Mouse (Mus musculus) embryonic facial prominence, embryonic 14.5 days (tissue): ENCODE measurements around the gene Klhl2. TPM values are rescaled to one million over a fixed set of nuclear protein-coding genes. Genes with fewer than 3 reads are reported as not detected.

Experiments used
- ATAC-seq: fragments of 200-750 bp; cut with Nextera tagmentation; 2 replicates; pipeline ENCODE4 v1.8.0; 2017; ENCODE audit warnings: low read depth, moderate number of reproducible peaks, moderate TSS enrichment
- DNase-seq: peaks from one replicate; pipeline ENCODE4 v3.0.0-alpha.2; 2015; ENCODE audit warnings: low spot score
- H3K27ac ChIP-seq: fragments of 300-500 bp; sonication (generic); replicated peaks from 2 replicates; pipeline ENCODE4 v1.5.1; 2014; ENCODE audit warnings: low read depth, mild to moderate bottlenecking, low read length, moderate library complexity
- H3K27me3 ChIP-seq: fragments of 300-500 bp; sonication (generic); replicated peaks from 2 replicates; pipeline ENCODE4 v1.6.1; 2014; ENCODE audit warnings: low read length; ENCODE audit not compliant: control insufficient read depth, insufficient read depth
- H3K36me3 ChIP-seq: fragments of 300-500 bp; sonication (generic); 2 replicates; pipeline ENCODE4 v1.6.1; 2014; ENCODE audit warnings: low read length, mixed read lengths; ENCODE audit not compliant: control insufficient read depth, insufficient read depth
- H3K4me1 ChIP-seq: fragments of 300-500 bp; sonication (generic); 2 replicates; pipeline ENCODE4 v1.6.1; 2014; ENCODE audit warnings: antibody characterized with exemption, low read length; ENCODE audit not compliant: control insufficient read depth, insufficient read depth
- H3K4me2 ChIP-seq: fragments of 300-500 bp; sonication (generic); 2 replicates; pipeline ENCODE4 v1.6.1; 2014; ENCODE audit warnings: low read depth, mild to moderate bottlenecking, low read length, moderate library complexity, mixed read lengths
- H3K4me3 ChIP-seq: fragments of 300-500 bp; sonication (generic); 2 replicates; pipeline ENCODE4 v1.5.1; 2014; ENCODE audit warnings: low read depth, mild to moderate bottlenecking, low read length
- H3K9ac ChIP-seq: fragments of 300-500 bp; sonication (generic); 2 replicates; pipeline ENCODE4 v1.6.1; 2014; ENCODE audit warnings: low read depth, mild to moderate bottlenecking, low read length, moderate library complexity, mixed read lengths
- H3K9me3 ChIP-seq: fragments of 300-500 bp; sonication (generic); 2 replicates; pipeline ENCODE4 v1.6.1; 2016; ENCODE audit warnings: low read length; ENCODE audit not compliant: control insufficient read depth
- WGBS: fragments of 180-500 bp; shearing (Covaris S2); extraction: QIAGEN DNeasy Blood & Tissue Kit; methylation state at CpG from one replicate; pipeline ENCODE4 v1.1.7; 2014; 5-methylcytosine and 5-hydroxymethylcytosine counted together
- polyA plus RNA-seq: library from polyadenylated mRNA; unstranded; fragments of >200 nt; fragmentation: Nextera tagmentation; extraction: Ambion mirVana; gene quantifications from 2 replicates; pipeline ENCODE4 v1.2.1, GENCODE M21; 2014

The Klhl2 gene
- polyA plus RNA-seq, 1 experiment from 2014 or later = 13.2 TPM

GRCm38 (mm10) chr8:64835475-64836122, 14.2 kb downstream of the Klhl2 start:
- peaks cover 10% of the 10 kb centered on the region for H3K4me1 ChIP-seq

GRCm38 (mm10) chr8:64834071-64834877, 15.5 kb downstream of the Klhl2 start:
- Histone ChIP-seq H3K36me3 (peaks cover 18% of the 10 kb centered on the region), H3K4me1 (peaks cover 10% of the 10 kb centered on the region), H3K9ac (no peak overlapping the region), H3K4me3 (no peak overlapping the region), H3K4me2 (no peak overlapping the region), H3K9me3 (0 out of 2 replicates have a peak, but pooled peaks cover 2% of the 10 kb centered on the region), H3K27ac (no peak overlapping the region), H3K27me3 (no peaks in the 10 kb centered on the region)
- ATAC-seq (peak; percentile 30; the same call in 1 of the 2 replicates), DNase-seq (no peak)
- 65% methylated on average over 27 of the region's 27 CpGs for WGBS

More at GRCm38 (mm10) chr8:64835475-64836122, 14.2 kb downstream of the Klhl2 start:
- peaks cover 15% of the 10 kb centered on the region; the same call in 1 of the 2 replicates for H3K36me3 ChIP-seq
- H3K4me3 ChIP-seq = no peak overlapping the region
- H3K4me2 ChIP-seq = no peak overlapping the region
- 62% methylated on average over 6 of the region's 6 CpGs for WGBS
- no peak overlapping the region for H3K27ac ChIP-seq
- no peaks in the 10 kb centered on the region for H3K9me3 ChIP-seq
- no peaks in the 10 kb centered on the region for H3K27me3 ChIP-seq
- DNase-seq (peak; percentile 27), ATAC-seq (no peak; the same call in 1 of the 2 replicates)
- H3K9ac ChIP-seq = no peak overlapping the region

DNA sequence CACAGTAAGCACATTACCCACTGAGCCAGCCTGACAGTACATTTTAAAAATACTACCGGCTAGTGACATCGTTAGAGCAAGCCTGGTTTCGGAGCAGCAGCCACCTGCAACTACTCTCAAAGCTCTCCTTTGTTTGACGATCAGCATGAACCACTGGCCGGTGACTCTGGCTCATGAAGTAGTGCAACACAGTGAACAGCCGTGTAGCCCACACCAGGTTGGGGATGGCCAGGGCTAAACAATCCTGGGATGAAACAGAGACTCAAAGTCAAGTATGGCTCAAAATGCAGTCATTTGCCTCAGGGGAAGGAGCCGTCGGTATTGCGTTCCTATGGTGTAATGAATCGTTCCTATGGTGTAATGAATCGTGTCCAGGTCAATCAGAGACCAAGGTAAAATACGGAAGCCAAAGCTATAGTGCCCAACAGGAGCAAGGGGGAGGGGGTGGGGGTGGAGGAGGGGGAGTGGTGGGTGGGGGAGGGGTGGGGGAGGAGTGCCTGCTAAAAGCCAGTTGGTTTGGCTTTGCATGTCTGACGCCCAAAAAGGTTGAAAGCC, 17.2 kb downstream of the Klhl2 start:
- Histone ChIP-seq H3K4me2 (no peak overlapping the region), H3K9me3 (0 out of 2 replicates have a peak, but pooled peaks cover 4% of the 10 kb centered on the region), H3K4me1 (peaks cover 10% of the 10 kb centered on the region), H3K9ac (no peak overlapping the region), H3K4me3 (no peak overlapping the region), H3K27me3 (no peaks in the 10 kb centered on the region), H3K27ac (no peak overlapping the region), H3K36me3 (peaks cover 21% of the 10 kb centered on the region)
- WGBS = 74% methylated on average over 13 of the region's 13 CpGs
- DNase-seq (no peak), ATAC-seq (no peak)

- Histone ChIP-seq H3K36me3 (peaks cover 21% of the 10 kb centered on the region), H3K4me3 (no peak overlapping the region), H3K27me3 (no peaks in the 10 kb centered on the region), H3K27ac (no peak overlapping the region), H3K4me1 (0 out of 2 replicates have a peak, but pooled peaks cover 4% of the 10 kb centered on the region), H3K9ac (no peak overlapping the region), H3K4me2 (no peak overlapping the region), H3K9me3 (0 out of 2 replicates have a peak, but pooled peaks cover 4% of the 10 kb centered on the region)
- DNase-seq (no peak), ATAC-seq (no peak)
- WGBS = 76% methylated on average over 3 of the region's 3 CpGs
These were observed 18.2 kb downstream of the Klhl2 start for GRCm38 (mm10) chr8:64831656-64832055.

DNA sequence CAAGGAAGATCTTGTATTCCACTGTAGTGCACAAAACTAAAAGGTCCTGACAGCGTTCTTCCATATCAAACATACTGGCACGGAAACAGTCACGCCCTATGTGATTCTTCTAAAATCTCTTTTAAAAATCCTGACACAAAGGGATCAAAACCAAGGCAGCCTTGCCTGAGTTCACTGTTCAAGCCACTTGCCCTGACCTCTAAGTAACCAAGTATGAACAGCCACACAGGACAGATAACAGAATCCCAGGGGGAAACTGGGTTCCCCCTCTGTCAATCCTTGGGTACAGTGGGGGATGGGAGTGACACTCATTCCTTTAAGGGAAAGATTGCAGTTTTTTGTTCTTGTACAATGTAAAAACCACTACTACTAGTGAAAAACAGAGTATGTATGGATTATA, 19.9 kb downstream of the Klhl2 start:
- Histone ChIP-seq H3K9me3 (0 out of 2 replicates have a peak, but pooled peaks cover 4% of the 10 kb centered on the region), H3K27ac (no peak overlapping the region), H3K4me3 (no peak overlapping the region), H3K9ac (no peak overlapping the region), H3K27me3 (no peaks in the 10 kb centered on the region), H3K36me3 (peaks cover 21% of the 10 kb centered on the region), H3K4me1 (0 out of 2 replicates have a peak, but pooled peaks cover 2% of the 10 kb centered on the region), H3K4me2 (no peak overlapping the region)
- 75% methylated on average over 3 of the region's 3 CpGs for WGBS
- no peak for ATAC-seq
- DNase-seq = no peak

DNA sequence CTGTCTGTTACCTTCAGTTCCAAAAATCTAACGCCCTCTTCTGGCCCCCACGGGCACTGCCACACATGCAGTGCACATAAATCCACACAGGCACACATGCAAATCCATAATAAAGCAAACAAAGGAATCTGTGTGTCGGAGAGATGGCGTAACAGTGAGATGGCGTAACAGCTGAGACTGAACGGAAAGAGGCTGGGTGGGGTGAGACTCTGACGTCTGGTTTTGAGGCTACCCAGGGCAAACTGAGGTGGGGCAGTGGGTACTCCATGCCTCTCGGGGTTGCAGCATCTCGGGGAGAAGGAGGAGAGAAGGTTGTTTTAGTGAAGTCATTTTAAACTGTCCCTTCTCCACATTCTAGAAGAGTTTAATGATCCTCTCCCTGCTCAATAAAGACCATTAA, 20.4 kb downstream of the Klhl2 start:
- Histone ChIP-seq H3K4me3 (no peak overlapping the region), H3K9me3 (0 out of 2 replicates have a peak, but pooled peaks cover 4% of the 10 kb centered on the region), H3K36me3 (peaks cover 21% of the 10 kb centered on the region), H3K27ac (no peak overlapping the region), H3K4me1 (no peaks in the 10 kb centered on the region), H3K27me3 (no peaks in the 10 kb centered on the region), H3K9ac (no peak overlapping the region), H3K4me2 (no peak overlapping the region)
- ATAC-seq (no peak), DNase-seq (no peak)
- 95% methylated on average over 9 of the region's 9 CpGs for WGBS

DNA sequence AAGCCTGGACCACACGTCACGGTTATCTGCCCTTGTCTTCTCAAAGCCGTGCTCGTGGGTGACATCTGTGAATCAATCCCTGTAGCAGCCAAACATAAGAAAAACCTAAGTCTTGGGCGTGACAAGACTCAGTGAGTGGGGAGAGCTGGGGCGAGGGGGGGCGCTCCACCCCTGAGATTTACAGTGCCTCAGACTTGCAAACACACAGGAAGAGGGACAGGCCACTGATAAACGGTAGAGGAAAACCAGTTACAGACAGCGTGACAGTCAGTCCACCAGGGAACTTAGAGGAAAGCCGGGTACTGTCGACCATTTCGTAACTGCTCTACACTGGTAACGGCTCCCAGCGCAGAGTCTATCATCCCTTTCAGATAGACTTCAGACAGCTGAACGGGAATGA, 21.4 kb downstream of the Klhl2 start:
- Histone ChIP-seq H3K4me3 (no peak overlapping the region), H3K36me3 (peaks cover 14% of the 10 kb centered on the region), H3K27ac (no peak overlapping the region), H3K4me2 (no peak overlapping the region), H3K9me3 (0 out of 2 replicates have a peak, but pooled peaks cover 4% of the 10 kb centered on the region), H3K9ac (no peak overlapping the region), H3K27me3 (no peaks in the 10 kb centered on the region), H3K4me1 (no peaks in the 10 kb centered on the region)
- 89% methylated on average over 15 of the region's 15 CpGs for WGBS
- no peak for ATAC-seq
- no peak for DNase-seq

- 0 out of 2 replicates have a peak, but pooled peaks cover 4% of the 10 kb centered on the region for H3K9me3 ChIP-seq
- H3K4me3 ChIP-seq = no peak overlapping the region
- WGBS = 94% methylated on average over 10 of the region's 10 CpGs
- no peaks in the 10 kb centered on the region for H3K4me1 ChIP-seq
- H3K9ac ChIP-seq = no peak overlapping the region
- peaks cover 11% of the 10 kb centered on the region for H3K36me3 ChIP-seq
- ATAC-seq (no peak), DNase-seq (no peak)
- H3K27ac ChIP-seq = no peak overlapping the region
- H3K27me3 ChIP-seq = no peaks in the 10 kb centered on the region
- H3K4me2 ChIP-seq = no peak overlapping the region
These were observed 22.5 kb downstream of the Klhl2 start for GRCm38 (mm10) chr8:64827356-64827755.
